ENCODE assay signal across 29 mouse cellular contexts in genomic region chr2:128856673-128857072, GRCm38 (mm10). TPM values are rescaled to one million over a fixed set of nuclear protein-coding genes. Genes with fewer than 3 reads are reported as not detected.
DNase-seq lines count a peak whose midpoint lies in the region; ATAC-seq and TF ChIP-seq lines count a peak whose summit lies in the region.
"Had no signal": no experiment of that assay in that cellular context is flagged by ENCODE, and none has a peak within 500 bp of the region (broad histone marks: within the 10 kb centered on the region; RNA-seq: fewer than 3 reads in every experiment).

No protein-coding gene starts in this region.

- H3K36me3 ChIP-seq in intestine, postnatal 0 days (ENCODE audit: control insufficient read depth, insufficient read depth): peaks cover 13% of the 10 kb centered on the region
- no peaks in the 10 kb centered on the region for H3K36me3 ChIP-seq in intestine, embryonic 16.5 days (ENCODE audit: control insufficient read depth, insufficient read depth, low read length)
- H3K36me3 ChIP-seq in midbrain, postnatal 0 days (ENCODE audit: insufficient read depth, low read length): peaks cover 15% of the 10 kb centered on the region
- H3K36me3 ChIP-seq in midbrain, embryonic 11.5 days (ENCODE audit: control insufficient read depth, insufficient read depth, low read length): no peaks in the 10 kb centered on the region

- ATAC-seq in intestine, postnatal 0 days: no peak
- ATAC-seq in intestine, embryonic 16.5 days: no peak
- no peak for ATAC-seq in midbrain, postnatal 0 days (ENCODE audit: low FRiP score)
- ATAC-seq in midbrain, embryonic 11.5 days (ENCODE audit: low FRiP score): no peak
- no peak for ATAC-seq in Patski
- ATAC-seq: activated CD4-positive, CD25-positive, alpha-beta regulatory T cell, adult 4 months; forebrain, embryonic 13.5 days; lung, postnatal 0 days; midbrain, embryonic 15.5 days had no signal

- CTCF ChIA-PET in Patski (lab: Charles Lee): interaction anchor here (1.4 kb wide), 1 partner anchor 17 kb away, joined by 4 read pairs; no protein-coding TSS in a partner anchor

- in situ Hi-C loops in Patski (cut with MboI; ENCODE audit: low pct_unique_long_range_greater_than_20kb): loop anchor here (10.0 to 25.0 kb wide), 2 partner anchors 228 to 406 kb away; no protein-coding TSS in a partner anchor

- peak; percentile 16 for DNase-seq in midbrain, postnatal 0 days (ENCODE audit: low spot score)
- DNase-seq in midbrain, embryonic 11.5 days (ENCODE audit: low spot score, missing footprints): no peak
- no peak for DNase-seq in Patski (ENCODE audit: low read depth, low spot score)
- DNase-seq in thymus, postnatal 4 days: no peak
- DNase-seq in right cerebral cortex, postnatal 14 days: no peak
- no peak for DNase-seq in MN1 (ENCODE audit: low spot score)
- DNase-seq: adrenal gland, adult 2 months; adrenal gland, postnatal 36 days; cerebellum, adult 8-10 months; cerebellum, postnatal 36 days; gastrocnemius, postnatal 25 days; heart, postnatal 36 days; kidney, adult 18-20 months; kidney, postnatal 10 days; layer of hippocampus, adult 9-11 months; lung, postnatal 4 days; right cerebral cortex, adult 18-20 months had no signal

- 0 out of 2 replicates have a peak, but pooled peaks have one; percentile 24 for TF ChIP-seq CTCF in intestine, postnatal 0 days (IDR thresholded peaks at IDR 0.05; ENCODE audit: low read depth)
- TF ChIP-seq CTCF in midbrain, postnatal 0 days (IDR thresholded peaks at IDR 0.05): peak; percentile 62
- TF ChIP-seq CTCF in Patski (IDR thresholded peaks at IDR 0.05): peak; percentile 26

- H3K27ac ChIP-seq in intestine, postnatal 0 days (ENCODE audit: low read depth, low read length): no peak overlapping the region
- no peak overlapping the region for H3K27ac ChIP-seq in intestine, embryonic 16.5 days (ENCODE audit: low read length)
- H3K27ac ChIP-seq in midbrain, postnatal 0 days (ENCODE audit: low read depth, low read length): no peak overlapping the region
- H3K27ac ChIP-seq in midbrain, embryonic 11.5 days (ENCODE audit: low read depth, low read length): no peak overlapping the region
- H3K27ac ChIP-seq: forebrain, embryonic 13.5 days; hindbrain, embryonic 12.5 days; limb, embryonic 12.5 days; midbrain, embryonic 15.5 days; neural tube, embryonic 12.5 days had no signal

- H3K27me3 ChIP-seq in intestine, postnatal 0 days (replicated peaks; ENCODE audit: control insufficient read depth, insufficient read depth, low read length): no peaks in the 10 kb centered on the region
- H3K27me3 ChIP-seq in intestine, embryonic 16.5 days (replicated peaks; ENCODE audit: control insufficient read depth, insufficient read depth, low read length): no peaks in the 10 kb centered on the region
- no peaks in the 10 kb centered on the region for H3K27me3 ChIP-seq in midbrain, postnatal 0 days (ENCODE audit: insufficient read depth, low read length)
- no peaks in the 10 kb centered on the region for H3K27me3 ChIP-seq in midbrain, embryonic 11.5 days (ENCODE audit: control insufficient read depth, insufficient read depth, low read length)
- H3K27me3 ChIP-seq in Patski: no peaks in the 10 kb centered on the region
- H3K27me3 ChIP-seq: forebrain, embryonic 13.5 days; hindbrain, embryonic 12.5 days; limb, embryonic 12.5 days; midbrain, embryonic 15.5 days; neural tube, embryonic 12.5 days had no signal

- WGBS in intestine, postnatal 0 days: 73% methylated on average over 1 of the region's 1 CpGs
- 82% methylated on average over 1 of the region's 1 CpGs for WGBS in intestine, embryonic 16.5 days
- WGBS in midbrain, postnatal 0 days: 88% methylated on average over 1 of the region's 1 CpGs
- 79% methylated on average over 1 of the region's 1 CpGs for WGBS in midbrain, embryonic 11.5 days

- POLR2A ChIA-PET in Patski (lab: Charles Lee): no interaction called here

- H3K9me3 ChIP-seq in intestine, postnatal 0 days (ENCODE audit: control insufficient read depth): no peaks in the 10 kb centered on the region
- no peaks in the 10 kb centered on the region for H3K9me3 ChIP-seq in intestine, embryonic 16.5 days (ENCODE audit: control insufficient read depth, low read length)
- H3K9me3 ChIP-seq in midbrain, postnatal 0 days (ENCODE audit: low read length): no peaks in the 10 kb centered on the region
- no peaks in the 10 kb centered on the region for H3K9me3 ChIP-seq in midbrain, embryonic 11.5 days (ENCODE audit: control insufficient read depth, low read length)
- H3K9me3 ChIP-seq: forebrain, embryonic 13.5 days; G1E; hindbrain, embryonic 12.5 days; midbrain, embryonic 15.5 days; neural tube, embryonic 12.5 days had no signal

- H3K4me1 ChIP-seq in intestine, postnatal 0 days (replicated peaks; ENCODE audit: control insufficient read depth, insufficient read depth, low read length): no peaks in the 10 kb centered on the region
- no peaks in the 10 kb centered on the region for H3K4me1 ChIP-seq in intestine, embryonic 16.5 days (ENCODE audit: control insufficient read depth, insufficient read depth, low read length)
- H3K4me1 ChIP-seq in midbrain, postnatal 0 days (ENCODE audit: insufficient read depth, low read length): no peaks in the 10 kb centered on the region
- no peaks in the 10 kb centered on the region for H3K4me1 ChIP-seq in midbrain, embryonic 11.5 days (ENCODE audit: control insufficient read depth, insufficient read depth, low read length)
- H3K4me1 ChIP-seq: hindbrain, embryonic 12.5 days; limb, embryonic 12.5 days; midbrain, embryonic 15.5 days; neural tube, embryonic 12.5 days had no signal

- H3K4me3 ChIP-seq in intestine, postnatal 0 days (ENCODE audit: low read depth, low read length): no peak overlapping the region
- H3K4me3 ChIP-seq in intestine, embryonic 16.5 days (ENCODE audit: low read length): no peak overlapping the region
- no peak overlapping the region for H3K4me3 ChIP-seq in midbrain, postnatal 0 days (ENCODE audit: low read depth, low read length)
- no peak overlapping the region for H3K4me3 ChIP-seq in midbrain, embryonic 11.5 days (ENCODE audit: low read depth, low read length)
- H3K4me3 ChIP-seq: forebrain, embryonic 13.5 days; hindbrain, embryonic 12.5 days; limb, embryonic 12.5 days; megakaryocyte, embryonic 14.5 days; midbrain, embryonic 15.5 days; neural tube, embryonic 12.5 days had no signal

- H3K4me2 ChIP-seq in intestine, postnatal 0 days (replicated peaks; ENCODE audit: low read depth): no peak overlapping the region
- H3K4me2 ChIP-seq in intestine, embryonic 16.5 days (ENCODE audit: low read depth, low read length): no peak overlapping the region
- no peak overlapping the region for H3K4me2 ChIP-seq in midbrain, postnatal 0 days (ENCODE audit: low read depth, low read length, poor library complexity, severe bottlenecking)
- H3K4me2 ChIP-seq in midbrain, embryonic 11.5 days: no peak overlapping the region
- H3K4me2 ChIP-seq: forebrain, embryonic 13.5 days; heart, embryonic 11.5 days; hindbrain, embryonic 12.5 days; limb, embryonic 12.5 days; midbrain, embryonic 15.5 days; neural tube, embryonic 12.5 days had no signal

- no peak overlapping the region for H3K9ac ChIP-seq in intestine, postnatal 0 days (ENCODE audit: low read depth, low read length)
- H3K9ac ChIP-seq in intestine, embryonic 16.5 days (ENCODE audit: low read depth, low read length): no peak overlapping the region
- no peak overlapping the region for H3K9ac ChIP-seq in midbrain, postnatal 0 days (replicated peaks; ENCODE audit: low read length, poor library complexity, severe bottlenecking)
- no peak overlapping the region for H3K9ac ChIP-seq in midbrain, embryonic 11.5 days (ENCODE audit: low read length)
- H3K9ac ChIP-seq: forebrain, embryonic 13.5 days; hindbrain, embryonic 12.5 days; limb, embryonic 12.5 days; midbrain, embryonic 15.5 days; neural tube, embryonic 12.5 days had no signal

RNA-seq across cellular contexts. Expression of gene Fbln7, which starts 6.1 kb away (rescaled TPM):
- polyA plus RNA-seq in intestine, postnatal 0 days (2015; fragmentation: Nextera tagmentation; extraction: Ambion mirVana): 3.6 and 4.0 TPM in 2 replicates
- polyA plus RNA-seq in intestine, embryonic 16.5 days (2015; fragmentation: Nextera tagmentation; extraction: Ambion mirVana): 12.4 and 13.3 TPM in 2 replicates
- 3.2 and 6.3 TPM in 2 replicates for total RNA-seq in midbrain, postnatal 0 days (2014; rRNA removed)
- polyA plus RNA-seq in midbrain, postnatal 0 days (2015; fragmentation: Nextera tagmentation; extraction: Ambion mirVana): 4.2 and 4.8 TPM in 2 replicates
- 2.2 and 2.4 TPM in 2 replicates for polyA plus RNA-seq in midbrain, embryonic 11.5 days (2014; fragmentation: Nextera tagmentation; extraction: Ambion mirVana)
- polyA plus RNA-seq in Patski (2021): 9.4 TPM
- polyA plus RNA-seq: activated CD4-positive, CD25-positive, alpha-beta regulatory T cell, adult 4 months; G1E had no signal

RNA-seq across cellular contexts. Expression of gene Tmem87b, which starts 38.8 kb away (rescaled TPM):
- polyA plus RNA-seq in intestine, postnatal 0 days (2015; fragmentation: Nextera tagmentation; extraction: Ambion mirVana): 108 and 112 TPM in 2 replicates
- polyA plus RNA-seq in intestine, embryonic 16.5 days (2015; fragmentation: Nextera tagmentation; extraction: Ambion mirVana): 54.6 and 62.4 TPM in 2 replicates
- 27.7 and 32.3 TPM in 2 replicates for total RNA-seq in midbrain, postnatal 0 days (2014; rRNA removed)
- 34.8 and 35.7 TPM in 2 replicates for polyA plus RNA-seq in midbrain, postnatal 0 days (2015; fragmentation: Nextera tagmentation; extraction: Ambion mirVana)
- polyA plus RNA-seq in midbrain, embryonic 11.5 days (2014; fragmentation: Nextera tagmentation; extraction: Ambion mirVana): 21.7 and 24.1 TPM in 2 replicates
- 32.1 TPM for polyA plus RNA-seq in Patski (2021)
